Mouse (Mus musculus): ENCODE measurements around the gene Mta2. TPM values are rescaled to one million over a fixed set of nuclear protein-coding genes. Genes with fewer than 3 reads are reported as not detected.

The Mta2 gene
- polyA plus RNA-seq, 2 experiments: 43.8 to 76.5 TPM

DNA sequence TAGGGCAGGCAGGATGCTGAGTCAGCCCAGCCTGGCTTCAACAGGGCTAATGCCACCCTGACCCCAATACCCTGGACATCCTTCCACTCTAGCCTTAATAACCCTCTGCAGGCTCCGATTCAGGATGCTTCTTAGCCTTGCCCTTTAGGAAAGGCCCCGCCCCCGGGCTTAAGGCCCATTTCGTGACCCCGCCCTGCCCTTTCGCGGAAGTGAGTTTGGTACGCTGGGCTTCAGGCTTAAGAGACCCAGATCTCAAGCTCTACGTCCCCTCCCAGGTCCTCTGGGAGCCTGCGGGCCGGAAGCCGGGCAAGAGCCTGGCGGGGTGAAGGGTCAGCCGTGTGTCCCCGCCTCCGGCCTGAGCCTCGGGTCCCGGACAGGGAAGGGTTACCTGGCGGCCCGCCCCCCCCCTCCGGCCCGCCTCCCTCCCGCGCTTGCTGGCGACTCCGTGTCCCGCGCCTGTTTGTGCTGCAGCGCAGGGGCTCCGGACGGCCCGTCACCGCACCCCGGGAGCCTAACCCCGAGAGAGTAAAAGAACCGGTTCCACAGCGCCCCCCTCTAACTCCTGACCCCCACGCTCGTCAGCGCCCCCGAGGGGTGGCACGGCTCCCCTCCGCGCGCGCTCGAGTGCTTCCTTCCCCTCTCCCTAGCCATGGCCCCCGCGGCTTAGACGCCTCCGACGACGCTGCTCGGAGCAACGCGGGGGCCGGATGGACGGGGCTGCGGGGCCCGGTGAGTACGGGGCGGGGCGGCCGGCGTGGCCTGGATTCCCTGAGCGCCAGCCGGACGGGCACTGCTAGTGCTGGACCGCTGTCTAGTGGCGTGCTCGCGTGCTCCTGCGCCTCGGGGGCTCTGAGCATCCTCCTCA lies 12.2 kb upstream of the Mta2 start, which contains the start of the genes Rom1 and Eml3:
Rom1 (minus strand) TSS at position 133 of the 865 bp plus-strand sequence.
Eml3 (plus strand) TSS at position 329 of the 865 bp plus-strand sequence.
- peak; percentile 75 for ATAC-seq (ENCODE audit: low FRiP score, low read depth)
- peaks cover 55% of the 10 kb centered on the region for H3K36me3 ChIP-seq (ENCODE audit: control insufficient read depth, insufficient read depth, low read length)
- H3K9ac ChIP-seq (ENCODE audit: low read depth, low read length, severe bottlenecking): peak within 1 kb of the TSS; percentile 89
- H3K4me2 ChIP-seq (replicated peaks; ENCODE audit: low read depth, low read length, severe bottlenecking): peak within 1 kb of the TSS; percentile 69
- H3K27ac ChIP-seq (replicated peaks; ENCODE audit: low read depth, low read length): peak within 1 kb of the TSS; percentile 67
- 0 out of 2 replicates have a peak, but pooled peaks have one; percentile 16 for TF ChIP-seq POLR2A (IDR thresholded peaks at IDR 0.05; ENCODE audit: borderline replicate concordance, extremely low read depth, insufficient read depth, insufficient read length)
- H3K4me1 ChIP-seq (ENCODE audit: control insufficient read depth, insufficient read depth, low read length): peaks cover 12% of the 10 kb centered on the region
- peak within 1 kb of the TSS; percentile 68 for H3K4me3 ChIP-seq (replicated peaks; ENCODE audit: low read length)
- no peaks in the 10 kb centered on the region for H3K9me3 ChIP-seq (ENCODE audit: control insufficient read depth, low read length)
- no peaks in the 10 kb centered on the region for H3K27me3 ChIP-seq (ENCODE audit: control insufficient read depth, insufficient read depth, low read length)
- WGBS: 2% methylated on average over 64 of the region's 74 CpGs
- DNase-seq (ENCODE audit: low spot score): peak; percentile 47

DNA sequence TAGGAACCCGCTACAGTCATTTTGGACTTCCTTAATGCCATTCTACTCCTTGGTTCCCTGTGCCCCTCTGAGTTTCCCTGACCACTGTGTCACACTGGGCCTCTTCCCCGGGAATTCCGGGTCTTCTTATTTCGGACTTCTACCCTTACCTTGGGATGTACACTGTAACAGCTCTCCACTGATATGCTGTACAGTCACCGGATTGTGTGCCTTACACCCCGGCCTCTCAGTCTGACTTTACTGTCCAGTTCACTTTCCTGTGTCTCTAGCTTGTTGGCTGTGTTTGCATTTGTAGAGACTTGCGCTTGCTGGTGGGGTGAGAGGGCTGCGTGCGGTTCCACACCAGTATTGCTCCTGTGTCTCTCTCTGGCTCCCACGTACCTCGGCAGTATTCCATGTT lies 11.6 kb upstream of the Mta2 start:
- ATAC-seq (ENCODE audit: low FRiP score, low read depth): 0 out of 2 replicates have a peak, but pooled peaks have one; percentile 14
- WGBS: 7% methylated on average over 11 of the region's 11 CpGs
- H3K36me3 ChIP-seq (ENCODE audit: control insufficient read depth, insufficient read depth, low read length): peaks cover 61% of the 10 kb centered on the region

GRCm38 (mm10) chr19:8930771-8931170 lies 10.9 kb upstream of the Mta2 start:
- H3K4me1 ChIP-seq (ENCODE audit: control insufficient read depth, insufficient read depth, low read length): peaks cover 12% of the 10 kb centered on the region
- H3K9ac ChIP-seq (ENCODE audit: low read depth, low read length, severe bottlenecking): peak overlapping the region; percentile 89
- no peaks in the 10 kb centered on the region for H3K9me3 ChIP-seq (ENCODE audit: control insufficient read depth, low read length)
- TF ChIP-seq POLR2A (IDR thresholded peaks at IDR 0.05; ENCODE audit: borderline replicate concordance, extremely low read depth, insufficient read depth, insufficient read length): no peak
- peak overlapping the region; percentile 68 for H3K4me3 ChIP-seq (replicated peaks; ENCODE audit: low read length)
- 0 out of 2 replicates have a peak overlapping the region, but pooled peaks have one; percentile 10 for H3K27ac ChIP-seq (replicated peaks; ENCODE audit: low read depth, low read length)
- 79% methylated on average over 7 of the region's 7 CpGs for WGBS
- no peak for DNase-seq (ENCODE audit: low spot score)
- no peak for ATAC-seq (ENCODE audit: low FRiP score, low read depth)
- H3K4me2 ChIP-seq (replicated peaks; ENCODE audit: low read depth, low read length, severe bottlenecking): peak overlapping the region; percentile 69
- peaks cover 61% of the 10 kb centered on the region for H3K36me3 ChIP-seq (ENCODE audit: control insufficient read depth, insufficient read depth, low read length)
- H3K27me3 ChIP-seq (ENCODE audit: control insufficient read depth, insufficient read depth, low read length): no peaks in the 10 kb centered on the region

More for the DNA sequence above, 11.6 kb upstream of the Mta2 start:
- DNase-seq (ENCODE audit: low spot score): no peak
- Histone ChIP-seq H3K4me2 (replicated peaks; ENCODE audit: low read depth, low read length, severe bottlenecking) (peak overlapping the region; percentile 69), H3K9me3 (ENCODE audit: control insufficient read depth, low read length) (no peaks in the 10 kb centered on the region), H3K4me1 (ENCODE audit: control insufficient read depth, insufficient read depth, low read length) (peaks cover 12% of the 10 kb centered on the region), H3K27me3 (ENCODE audit: control insufficient read depth, insufficient read depth, low read length) (no peaks in the 10 kb centered on the region), H3K27ac (replicated peaks; ENCODE audit: low read depth, low read length) (peak overlapping the region; percentile 67; the same call in 1 of the 2 replicates), H3K4me3 (replicated peaks; ENCODE audit: low read length) (peak overlapping the region; percentile 68), H3K9ac (ENCODE audit: low read depth, low read length, severe bottlenecking) (peak overlapping the region; percentile 89)
- TF ChIP-seq POLR2A (IDR thresholded peaks at IDR 0.05; ENCODE audit: borderline replicate concordance, extremely low read depth, insufficient read depth, insufficient read length): no peak

DNA sequence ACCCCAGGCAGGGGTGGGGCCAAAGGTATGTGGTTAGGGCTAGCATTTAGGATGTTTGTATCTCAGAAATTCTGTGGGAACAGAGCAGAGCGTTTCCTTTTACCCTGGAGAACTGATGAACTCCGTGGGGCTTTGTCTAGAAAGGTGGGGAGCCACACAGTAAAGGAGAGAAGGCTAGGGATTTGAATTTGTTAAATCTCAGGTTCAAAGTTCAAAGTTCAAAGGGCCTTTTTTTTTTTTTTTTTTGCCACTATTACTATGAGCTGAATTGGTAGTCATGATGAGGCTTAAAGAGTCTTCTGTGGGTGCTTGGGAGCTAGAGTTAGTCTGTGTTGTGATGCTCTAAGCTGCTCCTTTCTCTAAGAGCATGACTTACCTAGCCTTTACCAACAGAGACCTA lies 4.9 kb upstream of the Mta2 start:
- 88% methylated on average over 2 of the region's 2 CpGs for WGBS
- H3K4me1 ChIP-seq (ENCODE audit: control insufficient read depth, insufficient read depth, low read length): peaks cover 7% of the 10 kb centered on the region; the same call in 1 of the 2 replicates
- peaks cover 70% of the 10 kb centered on the region for H3K36me3 ChIP-seq (ENCODE audit: control insufficient read depth, insufficient read depth, low read length)
- no peak for TF ChIP-seq POLR2A (IDR thresholded peaks at IDR 0.05; ENCODE audit: borderline replicate concordance, extremely low read depth, insufficient read depth, insufficient read length)
- no peak for DNase-seq (ENCODE audit: low spot score)
- H3K27ac ChIP-seq (replicated peaks; ENCODE audit: low read depth, low read length): no peak overlapping the region
- ATAC-seq (ENCODE audit: low FRiP score, low read depth): no peak
- H3K27me3 ChIP-seq (ENCODE audit: control insufficient read depth, insufficient read depth, low read length): no peaks in the 10 kb centered on the region
- no peak overlapping the region for H3K4me2 ChIP-seq (replicated peaks; ENCODE audit: low read depth, low read length, severe bottlenecking)
- H3K9ac ChIP-seq (ENCODE audit: low read depth, low read length, severe bottlenecking): no peak overlapping the region
- H3K4me3 ChIP-seq (replicated peaks; ENCODE audit: low read length): no peak overlapping the region
- no peaks in the 10 kb centered on the region for H3K9me3 ChIP-seq (ENCODE audit: control insufficient read depth, low read length)

GRCm38 (mm10) chr19:8940526-8941133 lies 1.0 kb upstream of the Mta2 start:
- no peak for TF ChIP-seq POLR2A (IDR thresholded peaks at IDR 0.05; ENCODE audit: borderline replicate concordance, extremely low read depth, insufficient read depth, insufficient read length)
- Histone ChIP-seq H3K9ac (ENCODE audit: low read depth, low read length, severe bottlenecking) (peak overlapping the region; percentile 97), H3K36me3 (ENCODE audit: control insufficient read depth, insufficient read depth, low read length) (peaks cover 62% of the 10 kb centered on the region), H3K9me3 (ENCODE audit: control insufficient read depth, low read length) (no peaks in the 10 kb centered on the region), H3K4me3 (replicated peaks; ENCODE audit: low read length) (peak overlapping the region; percentile 91; the same call in 1 of the 2 replicates), H3K4me1 (ENCODE audit: control insufficient read depth, insufficient read depth, low read length) (peaks cover 21% of the 10 kb centered on the region), H3K4me2 (replicated peaks; ENCODE audit: low read depth, low read length, severe bottlenecking) (peak overlapping the region; percentile 61; the same call in 1 of the 2 replicates), H3K27me3 (ENCODE audit: control insufficient read depth, insufficient read depth, low read length) (no peaks in the 10 kb centered on the region), H3K27ac (replicated peaks; ENCODE audit: low read depth, low read length) (peak overlapping the region; percentile 94; the same call in 1 of the 2 replicates)
- no peak for ATAC-seq (ENCODE audit: low FRiP score, low read depth)
- DNase-seq (ENCODE audit: low spot score): no peak
- WGBS: 70% methylated on average over 15 of the region's 15 CpGs
